Mouse (Mus musculus) telencephalon, adult 2 months (tissue): ENCODE measurements at regions not wholly inside any gene's neighbourhood (a gene's known extent, or its start where the extent isn't known, plus 50 kb on each side); places are given as distances from the start of the nearest gene placed in this dataset.

Source experiments
- DNase-seq: peaks from one replicate; pipeline ENCODE4 v3.0.0-alpha.2; 2011; ENCODE audit warnings: low read depth, low spot score

GRCm38 (mm10) chr11:55773283-55773682 is 165.3 kb upstream of the Glra1 start:
- no peak for DNase-seq

GRCm38 (mm10) chr11:55772538-55772937 is 164.5 kb upstream of the Glra1 start:
- DNase-seq: no peak

- peak; percentile 35 for DNase-seq
Measured at GRCm38 (mm10) chr11:55772107-55772506, 164.1 kb upstream of the Glra1 start.

GRCm38 (mm10) chr11:55764846-55765245 is 156.8 kb upstream of the Glra1 start:
- DNase-seq: no peak
